Mouse (Mus musculus) bone marrow macrophage, adult 2 months (primary cell): ENCODE measurements around the gene Gm7138.
"Not testable (repeated sequence)": the region's sequence is repeated elsewhere in the genome, so short reads cannot be mapped to it uniquely, and the experiment has no call there.

Experiments used
- CTCF ChIP-seq: IDR thresholded peaks from 2 replicates; pipeline ENCODE4 v1.5.1; 2012; ENCODE audit warnings: low read depth, mild to moderate bottlenecking, low read length, moderate library complexity
- POLR2A ChIP-seq: IDR thresholded peaks from 2 replicates; pipeline ENCODE4 v1.6.1; 2012; ENCODE audit warnings: mild to moderate bottlenecking, low read depth, low read length, borderline replicate concordance

- TF ChIP-seq CTCF, POLR2A: not testable (repeated sequence)
Observed at GRCm38 (mm10) chr10:77751254-77751653, 25.5 kb downstream of the Gm7138 start, which contains the start of gene Gm9736.
